Mouse (Mus musculus) liver, adult (tissue): ENCODE results near the gene Lif.

Experiments
- GATA4 ChIP-seq: IDR thresholded peaks from 2 replicates; pipeline ENCODE4 v1.6.1; 2014; ENCODE audit warnings: mild to moderate bottlenecking, low read length; ENCODE audit not compliant: insufficient replicate concordance

Gene Lif

GRCm38 (mm10) chr11:4266271-4267201 lies 9.2 kb downstream of the Lif start:
- no peak for TF ChIP-seq GATA4

- no peak for TF ChIP-seq GATA4
Measured at GRCm38 (mm10) chr11:4267202-4267578, 9.8 kb downstream of the Lif start.

DNA sequence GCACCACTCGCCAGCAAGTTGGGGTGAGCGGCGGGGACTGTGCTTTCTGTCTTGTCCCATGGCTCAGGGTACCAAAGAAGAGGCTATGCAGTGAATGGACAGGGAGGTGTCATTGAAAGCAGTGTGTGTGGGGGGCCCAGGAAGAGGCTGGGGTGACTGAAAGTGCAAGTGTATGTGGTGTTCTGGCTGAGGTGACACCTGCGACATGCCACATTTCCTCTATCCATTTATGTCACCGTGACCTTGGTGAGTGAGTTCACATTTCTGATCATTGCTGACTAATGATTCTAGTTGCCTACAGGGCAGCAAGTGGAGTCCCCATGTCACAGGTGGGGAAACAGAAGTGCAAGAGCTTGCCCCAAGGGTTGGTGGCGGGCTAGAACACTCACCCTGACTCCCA lies 11.1 kb downstream of the Lif start:
- TF ChIP-seq GATA4 = no peak

- no peak for TF ChIP-seq GATA4
Measured at GRCm38 (mm10) chr11:4270744-4271459, 13.5 kb downstream of the Lif start.

- TF ChIP-seq GATA4 = no peak
Measured at GRCm38 (mm10) chr11:4271544-4271943, 14.2 kb downstream of the Lif start.

- TF ChIP-seq GATA4 = no peak
Measured at GRCm38 (mm10) chr11:4276411-4276861, 19.1 kb downstream of the Lif start.

DNA sequence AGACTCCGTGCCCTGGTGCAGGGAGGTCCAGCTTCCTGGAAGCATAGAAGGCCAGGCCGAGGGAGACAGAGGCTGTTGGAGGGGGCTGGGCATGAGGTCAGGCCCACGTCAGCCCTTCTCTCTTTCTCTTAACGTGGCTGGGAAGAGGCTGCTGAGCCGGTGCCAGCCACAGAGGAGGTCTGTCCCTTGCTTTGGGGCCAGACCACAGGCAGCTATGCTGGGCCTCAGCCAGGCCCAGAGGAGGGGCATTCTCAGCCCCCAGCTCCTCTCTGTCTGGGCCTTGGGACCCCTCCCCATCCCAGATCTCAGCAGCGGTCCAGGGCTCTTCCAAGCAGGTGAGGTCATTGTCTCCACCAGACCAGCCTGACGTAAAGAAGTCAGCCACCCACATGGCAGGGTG lies 22.6 kb downstream of the Lif start:
- TF ChIP-seq GATA4 = no peak

DNA sequence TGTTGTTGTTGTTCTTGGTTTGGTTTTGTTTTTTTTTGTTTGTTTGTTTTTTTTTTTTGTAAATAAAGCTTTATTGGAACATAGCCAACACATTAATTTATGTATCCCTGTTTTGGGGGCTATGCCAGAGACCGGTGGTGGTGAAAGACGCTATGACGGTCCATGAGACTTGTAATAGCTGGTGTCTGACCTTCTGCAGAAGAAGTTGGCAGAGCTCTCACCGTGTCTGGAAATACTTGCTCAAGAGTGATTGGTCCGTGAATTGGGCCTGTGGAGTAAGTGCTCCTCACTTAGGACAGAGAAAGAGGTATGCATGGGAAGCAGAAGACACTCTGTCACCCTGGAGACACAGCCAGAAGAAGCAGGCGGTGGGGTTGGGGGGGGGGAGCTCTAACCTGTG lies 24.5 kb downstream of the Lif start:
- TF ChIP-seq GATA4 = no peak

GRCm38 (mm10) chr11:4283627-4284026 lies 26.3 kb downstream of the Lif start:
- no peak for TF ChIP-seq GATA4

GRCm38 (mm10) chr11:4289280-4289679 lies 31.9 kb downstream of the Lif start:
- no peak for TF ChIP-seq GATA4

DNA sequence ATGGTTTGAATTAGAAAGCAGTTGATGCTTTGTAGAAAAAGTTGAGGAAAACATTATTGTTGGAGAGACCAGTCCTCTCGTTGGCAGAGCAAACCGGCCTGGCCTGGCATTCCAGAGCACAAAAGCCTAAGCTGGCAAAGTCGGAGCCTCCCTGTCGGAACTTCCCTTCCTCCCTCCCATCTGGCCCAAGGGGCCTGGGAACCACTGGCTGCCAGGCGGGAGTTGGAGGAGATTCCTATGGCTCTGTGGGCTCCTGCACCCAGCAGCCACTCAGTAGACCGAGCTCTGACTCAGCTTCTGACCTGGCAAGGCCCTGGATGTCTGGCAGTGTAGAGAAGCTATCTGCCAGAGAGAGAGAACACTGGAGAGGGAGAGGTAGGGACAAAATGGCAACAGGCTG lies 34.3 kb downstream of the Lif start:
- TF ChIP-seq GATA4 = no peak

DNA sequence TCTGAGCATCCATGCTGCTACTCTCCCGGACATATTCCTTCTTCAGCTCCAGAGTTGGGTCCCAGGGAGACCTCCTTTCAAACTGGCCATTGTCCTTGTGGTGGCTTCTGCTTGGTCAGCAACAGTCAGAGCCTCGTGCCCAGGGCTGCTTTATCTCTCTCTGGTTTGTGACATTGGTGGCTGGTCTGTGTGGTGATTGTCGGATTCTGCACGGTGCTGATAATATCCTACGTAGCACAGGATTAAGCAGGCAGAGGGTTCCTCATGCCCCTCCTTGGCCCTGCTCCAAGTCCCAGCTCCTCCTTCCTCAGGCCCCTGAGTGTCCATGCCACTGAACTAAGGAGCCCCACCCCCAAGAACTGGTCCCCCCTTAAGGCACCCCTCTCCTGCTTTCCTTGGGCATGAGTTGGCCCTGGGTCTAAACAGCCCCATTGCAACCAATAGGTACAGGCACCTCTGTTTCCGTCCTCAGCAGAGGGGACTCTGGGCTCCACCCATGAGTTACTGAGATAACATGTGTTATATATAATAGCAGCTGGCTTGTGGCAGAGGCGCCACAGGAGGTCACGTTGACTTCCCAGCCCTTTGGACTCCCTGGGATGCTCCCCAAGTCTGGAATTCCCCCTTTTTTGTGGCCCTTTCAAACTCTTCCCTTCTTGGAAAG lies 35.0 kb downstream of the Lif start:
- no peak for TF ChIP-seq GATA4

DNA sequence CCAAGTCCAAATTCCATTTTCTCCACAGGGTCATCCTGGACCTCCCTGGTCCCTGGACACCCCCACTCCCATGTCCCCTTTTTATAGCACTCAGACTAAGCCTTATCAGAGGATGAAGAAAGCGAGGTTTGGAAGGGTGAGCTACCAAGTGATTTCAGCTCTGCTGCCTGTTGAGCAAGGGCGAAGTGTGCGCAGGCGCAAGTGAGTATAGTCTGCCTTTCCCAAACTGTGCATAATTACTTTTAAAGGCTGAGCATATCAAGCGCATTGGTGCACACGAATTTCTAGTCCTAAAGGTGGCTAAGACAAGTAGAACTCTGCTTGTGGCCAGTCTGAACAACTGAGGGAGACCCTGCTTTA lies 35.5 kb downstream of the Lif start:
- TF ChIP-seq GATA4 = no peak

GRCm38 (mm10) chr11:4293481-4293880 lies 36.1 kb downstream of the Lif start:
- no peak for TF ChIP-seq GATA4

GRCm38 (mm10) chr11:4294047-4294446 lies 36.7 kb downstream of the Lif start:
- TF ChIP-seq GATA4 = no peak

DNA sequence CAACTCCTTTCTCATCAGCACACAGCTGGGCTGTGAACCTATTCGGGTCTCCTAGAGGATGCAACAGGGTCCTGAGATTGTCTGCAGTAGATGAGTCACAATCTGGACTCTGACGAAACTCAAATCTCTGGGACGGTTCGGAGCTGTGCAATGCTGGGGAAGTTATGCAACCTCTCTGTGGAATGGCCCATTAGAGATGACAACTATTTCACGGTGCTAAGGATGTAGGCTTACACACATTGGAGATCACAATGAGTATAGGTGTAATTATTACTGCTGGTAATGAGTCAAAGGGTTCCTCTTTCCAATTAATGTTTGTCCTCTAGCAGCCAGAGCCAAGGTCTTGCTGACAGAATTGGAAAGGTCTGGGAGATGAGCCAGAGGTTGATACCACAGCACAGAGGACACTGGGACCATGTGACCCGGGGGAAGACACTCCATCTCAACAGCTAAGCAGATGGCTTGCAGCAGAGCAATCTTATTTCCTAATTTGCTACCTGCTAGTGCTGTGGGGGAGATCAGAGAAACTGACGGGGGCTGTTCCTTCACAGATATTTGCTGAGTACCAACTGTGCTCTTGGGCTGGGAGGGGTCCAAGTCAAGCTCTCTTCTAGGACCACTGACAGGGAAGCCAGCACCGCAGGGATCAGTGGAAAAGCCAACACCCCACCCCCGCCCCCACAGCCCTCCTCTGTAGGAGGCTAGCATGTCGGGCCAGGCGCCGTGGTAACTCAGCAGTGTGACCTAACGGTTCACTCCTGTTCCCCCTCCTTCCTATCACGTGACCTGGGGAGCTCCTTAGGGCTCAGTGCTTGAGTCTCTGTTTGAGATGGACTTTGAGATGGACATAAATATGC lies 37.4 kb downstream of the Lif start:
- TF ChIP-seq GATA4 = no peak
